ENCODE assay signal across 8 mouse cellular contexts in genomic region chr5:124014791-124015251, GRCm38 (mm10). TPM values are rescaled to one million over a fixed set of nuclear protein-coding genes. Genes with fewer than 3 reads are reported as not detected.
DNase-seq lines count a peak whose midpoint lies in the region; ATAC-seq lines count a peak whose summit lies in the region.

No protein-coding gene starts in this region.

- no peaks in the 10 kb centered on the region for H3K27me3 ChIP-seq in heart, embryonic 15.5 days
- no peaks in the 10 kb centered on the region for H3K27me3 ChIP-seq in limb, embryonic 13.5 days
- no peaks in the 10 kb centered on the region for H3K27me3 ChIP-seq in neural tube, embryonic 14.5 days (ENCODE audit: control insufficient read depth, insufficient read depth, low read length)

- H3K9ac ChIP-seq in heart, embryonic 15.5 days = peak overlapping the region; percentile 45
- no peak overlapping the region for H3K9ac ChIP-seq in limb, embryonic 13.5 days
- H3K9ac ChIP-seq in neural tube, embryonic 14.5 days (replicated peaks; ENCODE audit: low read depth, low read length) = no peak overlapping the region

- peak; percentile 67 for DNase-seq in A20 (ENCODE audit: low read depth, low spot score)
- peak; percentile 69 for DNase-seq in Muller cell, postnatal 12 days (ENCODE audit: inconsistent ontology term)
- no peak for DNase-seq in cerebellum, postnatal 36 days
- no peak for DNase-seq in frontal cortex, postnatal 14 days (ENCODE audit: low spot score in 2 of 2)

- no peaks in the 10 kb centered on the region; the same call in 1 of the 2 replicates for H3K36me3 ChIP-seq in heart, embryonic 15.5 days
- peaks cover 6% of the 10 kb centered on the region for H3K36me3 ChIP-seq in limb, embryonic 13.5 days
- 0 out of 2 replicates have a peak, but pooled peaks cover 3% of the 10 kb centered on the region for H3K36me3 ChIP-seq in neural tube, embryonic 14.5 days (ENCODE audit: control insufficient read depth, insufficient read depth, low read length)

- H3K9me3 ChIP-seq in heart, embryonic 15.5 days (replicated peaks) = no peaks in the 10 kb centered on the region
- H3K9me3 ChIP-seq in limb, embryonic 13.5 days = no peaks in the 10 kb centered on the region
- no peaks in the 10 kb centered on the region for H3K9me3 ChIP-seq in neural tube, embryonic 14.5 days (ENCODE audit: control insufficient read depth, low read length)

- peak overlapping the region; percentile 96 for H3K27ac ChIP-seq in heart, embryonic 15.5 days
- peak overlapping the region; percentile 48; the same call in 1 of the 2 replicates for H3K27ac ChIP-seq in limb, embryonic 13.5 days
- peak overlapping the region; percentile 23 for H3K27ac ChIP-seq in neural tube, embryonic 14.5 days (ENCODE audit: low read depth, low read length)

- H3K4me3 ChIP-seq in heart, embryonic 15.5 days = peak overlapping the region; percentile 23
- no peak overlapping the region for H3K4me3 ChIP-seq in limb, embryonic 13.5 days
- no peak overlapping the region for H3K4me3 ChIP-seq in neural tube, embryonic 14.5 days (ENCODE audit: low read depth, low read length)

- WGBS in heart, embryonic 15.5 days = 8% methylated on average over 11 of the region's 11 CpGs
- 38% methylated on average over 11 of the region's 11 CpGs for WGBS in limb, embryonic 13.5 days
- 8% methylated on average over 11 of the region's 11 CpGs for WGBS in neural tube, embryonic 14.5 days

- H3K4me2 ChIP-seq in heart, embryonic 15.5 days = peak overlapping the region; percentile 61
- peak overlapping the region; percentile 37 for H3K4me2 ChIP-seq in limb, embryonic 13.5 days (replicated peaks)
- no peak overlapping the region for H3K4me2 ChIP-seq in neural tube, embryonic 14.5 days (ENCODE audit: low read depth, low read length)

- ATAC-seq in heart, embryonic 15.5 days (replicated peaks; ENCODE audit: insufficient number of reproducible peaks, insufficient read depth, low FRiP score, low read depth) = no peak
- no peak for ATAC-seq in limb, embryonic 13.5 days (ENCODE audit: low FRiP score, low read depth)
- no peak for ATAC-seq in neural tube, embryonic 14.5 days (ENCODE audit: low read depth)
- no peak for ATAC-seq in erythroblast, adult 5-6 weeks (replicated peaks; ENCODE audit: low FRiP score, poor library complexity, severe bottlenecking)

- H3K4me1 ChIP-seq in heart, embryonic 15.5 days (replicated peaks) = peaks cover 99% of the 10 kb centered on the region
- H3K4me1 ChIP-seq in limb, embryonic 13.5 days = peaks cover 86% of the 10 kb centered on the region
- peaks cover 68% of the 10 kb centered on the region for H3K4me1 ChIP-seq in neural tube, embryonic 14.5 days (ENCODE audit: control insufficient read depth, insufficient read depth, low read length)

RNA-seq across cellular contexts. Expression of gene Vps37b, which starts 17.2 kb away (rescaled TPM):
- polyA plus RNA-seq in heart, embryonic 15.5 days (2015; fragmentation: Nextera tagmentation; extraction: Ambion mirVana) = 49.9 and 56.0 TPM in 2 replicates
- polyA plus RNA-seq in limb, embryonic 13.5 days (2015; fragmentation: Nextera tagmentation; extraction: Ambion mirVana) = 40.9 and 43.7 TPM in 2 replicates
- polyA plus RNA-seq in neural tube, embryonic 14.5 days (2014; fragmentation: Nextera tagmentation; extraction: Ambion mirVana) = 47.1 and 58.1 TPM in 2 replicates
- 14.4 and 27.9 TPM in 2 replicates for total RNA-seq in erythroblast, adult 5-6 weeks (2015; ENCODE audit: low replicate concordance)
- 6.8 and 7.9 TPM in 2 replicates for total RNA-seq in erythroblast, adult 5-6 weeks (2017; ENCODE audit: low replicate concordance)

RNA-seq across cellular contexts. Expression of gene Hip1r, which starts 41.4 kb away (rescaled TPM):
- polyA plus RNA-seq in heart, embryonic 15.5 days (2015; fragmentation: Nextera tagmentation; extraction: Ambion mirVana) = 6.6 and 9.7 TPM in 2 replicates
- polyA plus RNA-seq in limb, embryonic 13.5 days (2015; fragmentation: Nextera tagmentation; extraction: Ambion mirVana) = 8.6 and 8.8 TPM in 2 replicates
- 19.7 and 21.4 TPM in 2 replicates for polyA plus RNA-seq in neural tube, embryonic 14.5 days (2014; fragmentation: Nextera tagmentation; extraction: Ambion mirVana)
- total RNA-seq in erythroblast, adult 5-6 weeks (2015; ENCODE audit: low replicate concordance) = 1.9 and 5.2 TPM in 2 replicates
- total RNA-seq in erythroblast, adult 5-6 weeks (2017; ENCODE audit: low replicate concordance) = 4.9 and 10.3 TPM in 2 replicates

Comparison
In these comparisons a context has a peak if more than half of its experiments do, and no peak if none do; other contexts are left out.
1. DNase-seq: peak in A20 (single experiment) and Muller cell, postnatal 12 days (single experiment); none in cerebellum, postnatal 36 days (0 of 2) and frontal cortex, postnatal 14 days (0 of 2).
2. H3K27ac ChIP-seq: peak in every context shown above with its lines; median percentile 96 in heart, embryonic 15.5 days; 48 in limb, embryonic 13.5 days; 23 in neural tube, embryonic 14.5 days.